Mouse (Mus musculus): ENCODE measurements around the gene Mat2a.

Mat2a gene

DNA sequence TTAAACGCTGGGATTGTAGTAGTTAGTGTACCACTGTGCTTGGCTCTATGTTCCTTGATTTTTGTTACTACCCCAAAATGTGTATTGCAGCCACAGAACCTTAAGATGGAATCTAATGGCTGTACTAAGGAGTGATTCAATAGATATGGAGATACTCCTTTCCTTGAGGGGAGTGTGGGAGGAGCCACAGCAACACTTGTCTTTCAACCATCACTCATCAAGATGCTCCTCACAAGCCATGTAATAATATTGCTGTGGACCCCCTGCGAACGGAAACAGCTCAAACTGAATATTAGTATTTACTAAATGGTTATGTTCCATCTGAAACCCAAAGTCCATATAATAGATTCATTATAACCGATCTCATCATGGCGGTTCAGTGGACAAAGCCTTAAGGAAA is 1.1 kb downstream of the Mat2a start:
- POLR2A ChIA-PET: interaction anchor here (0.5 to 14.2 kb wide), 75 partner anchors 7 to 529 kb away, joined by 3 to 371 read pairs (median 10); partner anchors contain the start of genes Ggcx (in 3 of the 4), Elmod3 (in 1 of the 4), Retsat (in 1 of the 4) and Sh2d6 (in 1 of the 4)
- CTCF ChIA-PET: interaction anchor here in 2 of 4 experiments (1.2 to 3.0 kb wide), 2 partner anchors 76 to 96 kb away, joined by 3 to 13 read pairs; no protein-coding TSS in a partner anchor

DNA sequence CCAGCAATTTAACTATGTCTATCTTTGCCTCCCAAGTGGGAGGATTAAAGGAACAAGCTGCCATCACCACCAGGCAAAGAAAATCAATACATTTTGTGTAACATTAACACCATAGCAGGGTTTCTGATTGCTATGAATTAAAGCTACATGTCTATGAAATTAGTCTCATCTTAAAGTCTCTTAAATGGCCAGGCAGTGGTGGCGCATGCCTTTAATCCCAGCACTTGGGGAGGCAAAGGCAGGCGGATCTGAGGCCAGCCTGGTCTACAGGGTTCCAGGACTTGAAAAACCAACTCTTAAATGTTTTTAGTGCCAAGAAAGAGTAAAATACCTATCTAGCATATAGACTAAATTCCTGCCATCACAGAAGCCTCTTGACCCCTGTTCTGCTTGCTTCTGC is 7.2 kb downstream of the Mat2a start:
- POLR2A ChIA-PET: interaction anchor here (0.6 to 14.5 kb wide), 70 partner anchors 8 to 407 kb away, joined by 3 to 371 read pairs (median 10); partner anchors contain the start of genes Ggcx (in 4 of the 4), Mat2a (in 2 of the 4), Vamp8 (in 2 of the 4) and 0610030E20Rik (in 1 of the 4)

DNA sequence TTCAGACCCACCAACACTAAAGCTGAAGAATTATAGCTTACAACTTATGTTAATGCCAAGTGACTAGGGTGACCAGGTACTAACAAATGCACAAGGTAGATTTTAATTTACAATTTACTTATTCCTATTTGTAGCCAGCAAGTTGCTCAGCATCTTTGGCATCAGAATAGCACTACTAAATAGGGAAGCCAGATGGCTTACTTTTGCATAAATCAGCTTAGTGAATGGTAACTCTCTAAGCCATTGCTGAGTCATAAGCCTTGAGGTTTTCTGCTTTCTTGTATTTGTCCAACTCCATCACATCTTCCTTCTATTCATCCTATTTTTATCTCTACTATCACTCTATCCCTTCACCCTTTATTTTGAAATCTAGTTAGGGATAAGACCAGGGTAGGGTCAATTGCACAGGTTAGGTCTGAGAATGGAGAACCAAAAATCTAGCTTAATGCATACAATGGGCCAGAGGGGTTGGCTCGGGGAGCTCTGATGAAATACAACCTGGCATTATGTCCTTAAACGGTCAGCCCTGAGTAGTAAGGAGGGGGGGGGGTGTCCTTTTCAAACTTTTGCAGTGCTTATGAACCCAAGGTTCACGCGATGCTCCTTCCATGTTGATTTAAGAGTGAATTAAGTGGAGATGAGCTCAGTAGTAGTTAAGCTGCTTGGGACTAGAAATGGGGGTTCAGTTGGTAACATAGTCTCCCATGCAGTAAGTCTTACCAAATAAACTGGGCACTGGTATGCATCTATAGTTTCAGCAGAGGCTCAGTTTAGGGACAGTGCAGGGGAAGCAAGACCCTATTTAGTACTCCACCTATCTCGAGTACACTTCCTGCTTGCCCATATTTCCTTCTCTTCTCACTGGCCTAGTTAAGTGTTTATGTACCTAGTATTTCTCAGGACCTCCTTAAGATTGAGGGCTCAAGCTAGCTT is 8.1 kb downstream of the Mat2a start:
- ChIA-PET CTCF (interaction anchor here (0.5 to 9.9 kb wide), 12 partner anchors 8 to 183 kb away, joined by 3 to 82 read pairs (median 4); partner anchors contain the start of genes Ggcx (in 2 of the 4) and Mat2a (in 2 of the 4)), POLR2A (interaction anchor here (0.5 to 14.5 kb wide), 106 partner anchors 8 to 1083 kb away, joined by 3 to 371 read pairs (median 5); partner anchors contain the start of genes Ggcx (in 4 of the 4), Mat2a (in 4 of the 4), Retsat (in 2 of the 4) and Tmem150a (in 2 of the 4))

More for the DNA sequence above, 7.2 kb downstream of the Mat2a start:
- CTCF ChIA-PET: interaction anchor here (1.1 to 9.9 kb wide), 4 partner anchors 25 to 103 kb away, joined by 3 to 82 read pairs (median 40); no protein-coding TSS in a partner anchor

DNA sequence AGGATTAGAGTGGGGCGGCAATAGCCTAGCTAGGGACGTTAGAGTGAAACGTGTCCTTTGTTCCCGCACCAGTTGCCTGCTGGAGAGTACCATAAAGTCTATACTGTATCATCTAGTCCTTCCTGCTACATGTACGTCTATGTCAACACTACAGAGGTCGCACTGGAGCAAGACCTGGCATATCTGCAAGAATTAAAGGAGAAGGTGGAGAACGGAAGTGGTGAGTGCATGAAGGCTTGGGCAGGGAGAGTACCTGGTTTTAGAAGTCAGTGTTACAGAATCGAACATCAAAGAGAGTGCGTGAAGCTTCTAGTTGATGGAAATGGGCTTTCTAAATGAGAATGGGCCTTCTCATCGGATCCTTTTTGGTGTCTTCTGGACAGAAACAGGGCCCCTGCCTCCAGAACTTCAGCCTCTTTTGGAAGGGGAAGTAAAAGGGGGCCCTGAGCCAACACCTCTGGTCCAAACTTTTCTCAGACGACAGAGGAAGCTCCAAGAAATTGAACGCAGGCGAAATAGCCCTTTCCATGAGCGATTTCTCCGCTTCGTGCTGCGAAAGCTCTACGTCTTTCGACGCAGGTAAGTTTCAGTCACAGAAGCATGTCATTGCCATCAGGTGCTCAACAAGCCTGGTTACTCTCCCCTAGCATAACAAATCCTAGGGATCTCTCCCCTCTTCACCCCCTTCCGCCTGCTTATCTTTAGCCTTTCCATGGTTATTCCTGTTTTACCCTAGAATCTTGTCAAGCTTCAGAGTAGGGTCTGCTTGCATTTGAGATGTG is 10.1 kb downstream of the Mat2a start:
- CTCF ChIA-PET: interaction anchor here in 3 of 4 experiments (1.4 to 9.9 kb wide), 5 partner anchors 15 to 106 kb away, joined by 4 to 82 read pairs (median 10); partner anchors contain the start of gene Ggcx (in 1 of the 3)
- POLR2A ChIA-PET: interaction anchor here (0.6 to 14.5 kb wide), 44 partner anchors 8 to 567 kb away, joined by 3 to 371 read pairs (median 8); partner anchors contain the start of genes Ggcx (in 3 of the 4), Mat2a (in 3 of the 4), Retsat (in 2 of the 4) and 0610030E20Rik (in 1 of the 4)

DNA sequence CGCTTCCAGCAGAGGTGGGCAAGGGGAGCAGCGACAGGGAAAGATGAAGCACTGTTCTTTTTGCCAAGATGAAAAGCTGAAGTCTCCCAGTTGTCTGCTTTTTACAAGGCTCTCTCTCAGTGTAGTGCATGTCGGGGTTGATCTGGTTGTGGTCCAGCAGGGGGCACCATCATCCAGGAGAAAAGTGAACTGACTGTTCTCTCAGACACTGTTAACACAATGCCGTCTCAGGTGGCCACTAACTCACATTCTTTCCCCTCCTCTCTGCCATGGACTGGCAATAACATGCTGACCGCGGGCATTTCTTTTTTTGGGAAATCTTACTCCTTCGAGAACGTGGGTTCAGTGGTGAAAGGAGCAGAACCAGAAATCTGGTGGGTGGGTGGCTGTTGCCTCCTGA is 11.3 kb downstream of the Mat2a start:
- POLR2A ChIA-PET: interaction anchor here in 3 of 4 experiments (1.0 to 14.5 kb wide), 12 partner anchors 9 to 125 kb away, joined by 3 to 371 read pairs (median 25); partner anchors contain the start of genes Ggcx (in 3 of the 3) and Mat2a (in 2 of the 3)
- CTCF ChIA-PET: interaction anchor here (0.5 to 9.9 kb wide), 7 partner anchors 106 to 138 kb away, joined by 3 to 82 read pairs (median 7); no protein-coding TSS in a partner anchor

DNA sequence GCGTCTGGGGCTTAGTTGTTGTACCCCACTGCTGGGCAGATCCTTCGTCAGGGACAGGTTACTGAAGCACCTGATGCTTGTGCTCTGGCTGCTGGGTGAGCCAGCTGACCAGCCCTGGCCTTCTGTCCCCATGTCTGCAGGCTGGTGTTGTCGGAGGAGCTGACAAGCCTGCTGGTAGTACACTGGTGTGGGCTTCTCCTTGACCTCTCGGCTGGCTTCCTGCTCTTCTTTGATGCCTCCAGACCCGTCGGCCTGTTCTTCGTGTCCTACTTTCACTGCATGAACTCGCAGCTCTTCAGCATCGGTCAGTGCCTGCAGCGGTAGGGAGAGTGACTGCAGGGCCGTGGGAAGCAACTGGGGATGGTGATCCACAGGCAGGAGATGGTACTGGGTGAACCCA is 13.7 kb downstream of the Mat2a start:
- POLR2A ChIA-PET: interaction anchor here in 3 of 4 experiments (1.1 to 14.5 kb wide), 14 partner anchors 8 to 173 kb away, joined by 3 to 180 read pairs (median 6); partner anchors contain the start of genes Mat2a (in 3 of the 3), Ggcx (in 2 of the 3), Elmod3 (in 1 of the 3) and Retsat (in 1 of the 3)
- CTCF ChIA-PET: interaction anchor here in 2 of 4 experiments (1.6 to 9.9 kb wide), 4 partner anchors 12 to 109 kb away, joined by 6 to 82 read pairs (median 42); partner anchors contain the start of gene Ggcx (in 1 of the 2)

DNA sequence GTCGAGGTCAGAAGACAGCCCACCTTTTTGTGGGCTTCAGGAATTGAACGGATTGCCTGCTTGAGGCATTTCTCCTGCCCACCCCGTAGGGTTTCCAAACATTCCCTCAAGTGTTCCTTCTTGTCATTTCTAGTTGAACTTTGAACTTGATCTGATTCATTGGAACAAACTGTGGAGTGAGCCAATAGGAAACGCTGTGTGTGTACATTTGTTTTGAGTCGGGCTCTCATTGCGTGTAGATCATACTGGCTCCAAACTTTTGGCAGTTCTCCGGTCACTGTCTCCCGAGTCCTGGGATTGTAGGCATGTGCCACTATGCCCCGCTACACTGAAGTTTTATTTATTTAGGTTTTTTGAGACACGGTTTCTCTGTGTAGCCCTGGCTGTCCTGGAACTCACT is 18.5 kb downstream of the Mat2a start:
- POLR2A ChIA-PET: interaction anchor here in 1 of 4 experiments (2.0 to 3.7 kb wide), 3 partner anchors 10 to 18 kb away, joined by 6 to 38 read pairs (median 19); partner anchors contain the start of gene Mat2a
- CTCF ChIA-PET: no interaction called here

DNA sequence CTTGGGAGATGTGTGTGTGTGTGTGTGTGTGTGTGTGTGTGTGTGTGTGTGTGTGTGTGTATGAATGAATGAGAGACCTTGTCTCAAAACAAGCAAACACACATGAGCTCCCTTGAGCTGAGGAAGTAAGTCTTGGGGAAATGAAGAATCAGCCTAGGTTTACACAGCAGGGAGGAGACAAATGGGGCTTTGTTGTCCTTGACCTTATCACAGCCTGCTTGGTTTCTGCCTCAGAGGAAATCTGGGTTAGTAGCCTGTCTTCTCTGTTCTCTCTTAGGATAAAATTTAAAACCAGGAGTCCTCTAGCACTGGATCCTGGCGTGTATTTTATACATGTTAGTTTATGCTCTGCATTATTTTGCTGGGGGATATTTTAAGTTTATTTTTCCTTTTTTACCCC is 19.6 kb downstream of the Mat2a start:
- ChIA-PET POLR2A (interaction anchor here in 2 of 4 experiments (0.7 to 3.7 kb wide), 6 partner anchors 11 to 129 kb away, joined by 4 to 38 read pairs (median 5); partner anchors contain the start of genes Mat2a (in 1 of the 2) and Vamp8 (in 1 of the 2)), CTCF (interaction anchor here in 2 of 4 experiments (0.6 to 1.1 kb wide), 4 partner anchors 13 to 115 kb away, joined by 3 to 5 read pairs (median 4); no protein-coding TSS in a partner anchor)

DNA sequence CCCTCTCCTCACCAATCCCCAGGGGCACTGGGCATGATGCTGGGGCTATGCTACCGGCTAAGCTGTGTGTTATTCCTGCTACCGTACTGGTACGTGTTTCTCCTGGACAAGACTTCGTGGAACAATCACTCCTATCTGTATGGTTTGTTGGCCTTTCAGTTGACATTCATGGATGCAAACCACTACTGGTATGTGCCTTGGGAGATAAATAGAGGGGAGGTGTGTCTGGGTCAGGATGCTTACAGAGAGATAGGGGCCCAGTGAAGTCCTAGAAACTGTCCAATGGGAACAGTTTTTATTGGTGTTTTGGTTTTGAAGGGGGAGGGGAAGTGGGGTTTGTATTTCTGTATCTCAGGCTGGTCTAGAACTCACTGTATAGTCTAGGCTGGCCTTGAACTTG is 21.1 kb downstream of the Mat2a start:
- ChIA-PET POLR2A (interaction anchor here in 3 of 4 experiments (0.5 to 3.7 kb wide), 8 partner anchors 9 to 191 kb away, joined by 3 to 38 read pairs (median 4); partner anchors contain the start of gene Mat2a (in 1 of the 3)), CTCF (interaction anchor here in 3 of 4 experiments (1.0 to 1.3 kb wide), 4 partner anchors 16 to 117 kb away, joined by 3 to 6 read pairs (median 4); partner anchors contain the start of gene Sh2d6 (in 1 of the 3))

DNA sequence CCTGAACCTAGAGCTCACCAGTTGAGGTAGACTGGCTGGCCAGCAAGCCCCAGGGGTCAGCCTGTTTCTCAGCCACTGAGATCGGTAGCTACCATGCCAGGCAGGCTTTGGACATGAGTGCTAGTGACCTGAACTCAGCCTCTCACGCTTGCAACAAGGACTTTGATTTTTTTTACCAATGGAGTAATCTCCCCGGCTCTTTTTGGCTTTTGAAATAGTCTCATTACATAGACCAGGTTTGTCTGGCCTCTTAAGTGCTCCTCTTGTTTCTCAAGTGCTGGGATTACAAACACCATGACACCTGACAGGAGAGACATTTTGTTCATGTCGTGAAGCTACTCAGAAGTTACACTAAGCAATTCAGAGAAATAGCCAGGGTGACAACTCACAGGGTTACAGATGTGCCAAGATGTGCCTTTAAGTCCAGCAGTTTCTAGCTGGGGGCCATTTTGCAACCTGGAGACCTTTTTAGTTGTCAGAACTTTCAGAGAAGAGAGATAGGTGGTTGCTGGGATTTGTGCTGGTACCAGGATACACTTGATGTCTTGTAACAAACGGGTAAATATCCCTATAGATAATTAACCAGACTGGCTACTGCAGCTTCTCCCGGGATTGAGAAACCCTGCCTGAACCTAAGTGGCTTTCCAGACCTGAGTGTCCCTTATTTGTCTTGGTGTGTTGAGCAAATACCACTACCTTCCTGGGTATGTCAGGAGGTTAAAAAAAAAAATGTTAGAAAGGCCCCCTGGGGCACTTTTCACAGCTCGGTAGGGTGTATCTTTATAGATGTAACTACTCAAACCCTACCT is 23.2 kb downstream of the Mat2a start:
- POLR2A ChIA-PET: interaction anchor here (0.5 to 4.9 kb wide), 11 partner anchors 10 to 476 kb away, joined by 3 to 85 read pairs (median 24); partner anchors contain the start of genes Mat2a (in 3 of the 4) and Vamp8 (in 1 of the 4)
- CTCF ChIA-PET: interaction anchor here in 2 of 4 experiments (0.6 to 2.8 kb wide), 4 partner anchors 116 to 350 kb away, joined by 3 to 22 read pairs (median 4); no protein-coding TSS in a partner anchor

DNA sequence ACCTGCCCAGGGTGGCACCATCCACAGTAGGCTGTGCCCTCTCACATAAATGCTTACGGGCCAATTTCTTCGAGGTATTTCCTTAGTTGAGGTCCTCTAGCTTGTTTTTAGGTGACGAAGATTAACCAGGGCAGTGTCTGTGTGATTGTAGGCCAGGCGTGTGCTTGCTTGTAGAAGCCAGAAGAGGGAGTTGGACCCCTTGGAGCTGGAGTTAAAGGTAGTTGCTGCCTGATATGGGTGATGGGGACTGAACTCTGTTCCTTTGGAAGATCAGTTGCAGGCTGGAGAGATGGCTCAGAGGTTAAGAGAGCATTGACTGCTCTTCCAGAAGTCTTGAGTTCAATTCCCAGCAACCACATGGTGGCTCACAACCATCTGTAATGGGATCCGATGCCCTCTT is 24.2 kb downstream of the Mat2a start:
- CTCF ChIA-PET: interaction anchor here (0.6 to 2.8 kb wide), 13 partner anchors 11 to 349 kb away, joined by 3 to 22 read pairs (median 5); partner anchors contain the start of gene Mat2a (in 1 of the 4)
- POLR2A ChIA-PET: interaction anchor here (0.6 to 4.9 kb wide), 29 partner anchors 10 to 477 kb away, joined by 3 to 85 read pairs (median 9); partner anchors contain the start of genes Mat2a (in 3 of the 4), Elmod3 (in 1 of the 4), Retsat (in 1 of the 4) and Tmem150a (in 1 of the 4)

DNA sequence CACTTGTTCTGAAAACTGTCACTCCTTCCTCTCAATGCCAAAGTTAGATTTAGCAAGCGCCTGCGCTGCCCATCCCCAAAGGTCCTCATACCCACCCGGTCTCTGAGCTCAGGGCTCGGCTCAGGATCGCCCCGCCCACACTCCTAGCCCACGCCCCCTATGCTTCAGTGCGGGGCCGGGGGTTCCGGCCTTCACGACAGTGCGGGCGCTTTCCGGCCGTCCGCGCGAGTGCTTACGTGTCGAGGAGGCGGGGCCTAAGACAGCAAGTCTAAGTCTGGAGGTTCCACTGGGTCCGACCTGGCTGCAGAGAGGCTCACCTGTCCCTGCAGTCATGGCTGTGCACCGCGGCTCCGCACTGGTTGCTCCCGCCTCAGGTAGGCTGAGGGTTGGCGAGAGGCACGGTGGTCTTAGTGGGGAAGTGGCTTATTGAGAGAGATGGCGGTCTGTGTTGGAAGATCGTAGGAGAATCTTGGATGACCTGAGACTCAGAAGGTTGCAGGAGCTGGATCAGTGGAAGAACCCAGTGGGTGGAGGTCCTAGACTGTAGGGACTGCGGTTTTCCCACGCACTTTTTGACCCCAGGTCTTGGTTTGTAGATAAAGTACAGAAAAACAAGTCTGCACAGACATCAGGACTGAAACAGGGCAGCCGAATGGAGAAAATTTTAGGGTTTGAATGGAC is 25.1 kb downstream of the Mat2a start, which contains the start of gene Ggcx:
Ggcx (plus strand) TSS at position 233 of the 681 bp plus-strand sequence.
- CTCF ChIA-PET: interaction anchor here (0.5 to 2.8 kb wide), 47 partner anchors 8 to 1267 kb away, joined by 3 to 22 read pairs (median 4); partner anchors contain the start of genes Mat2a (in 2 of the 4), Vamp8 (in 2 of the 4), Elmod3 (in 1 of the 4) and Retsat (in 1 of the 4)
- POLR2A ChIA-PET: interaction anchor here (0.5 to 4.9 kb wide), 93 partner anchors 8 to 501 kb away, joined by 3 to 85 read pairs (median 4); partner anchors contain the start of genes Mat2a (in 4 of the 4), Tmem150a (in 3 of the 4), Vamp8 (in 2 of the 4) and Atoh8 (in 1 of the 4)

DNA sequence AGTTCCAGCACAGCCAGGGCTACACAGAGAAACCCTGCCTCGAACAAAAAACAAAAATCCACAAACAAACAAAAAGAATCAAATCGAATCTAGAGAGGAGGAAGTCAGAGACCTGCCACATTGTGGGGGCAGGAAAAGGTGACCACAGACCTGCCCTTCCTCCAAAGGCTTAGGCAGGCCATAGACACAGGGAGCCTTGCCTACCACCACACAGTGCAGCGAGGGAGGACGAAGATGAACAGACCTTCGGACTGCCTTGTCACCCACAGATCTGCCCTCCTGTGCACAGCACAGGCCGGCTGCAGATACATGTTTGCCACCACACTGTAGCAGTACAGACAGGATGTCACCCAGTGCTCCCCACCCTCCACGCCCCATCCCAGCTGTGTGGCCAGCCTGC is 28.8 kb downstream of the Mat2a start:
- CTCF ChIA-PET: interaction anchor here (0.6 to 5.6 kb wide), 14 partner anchors 9 to 531 kb away, joined by 3 to 56 read pairs (median 4); partner anchors contain the start of genes Tmem150a (in 2 of the 4) and Vamp8 (in 1 of the 4)
- POLR2A ChIA-PET: interaction anchor here in 3 of 4 experiments (0.6 to 2.3 kb wide), 8 partner anchors 13 to 498 kb away, joined by 3 to 6 read pairs (median 3); partner anchors contain the start of gene Mat2a (in 3 of the 3)

DNA sequence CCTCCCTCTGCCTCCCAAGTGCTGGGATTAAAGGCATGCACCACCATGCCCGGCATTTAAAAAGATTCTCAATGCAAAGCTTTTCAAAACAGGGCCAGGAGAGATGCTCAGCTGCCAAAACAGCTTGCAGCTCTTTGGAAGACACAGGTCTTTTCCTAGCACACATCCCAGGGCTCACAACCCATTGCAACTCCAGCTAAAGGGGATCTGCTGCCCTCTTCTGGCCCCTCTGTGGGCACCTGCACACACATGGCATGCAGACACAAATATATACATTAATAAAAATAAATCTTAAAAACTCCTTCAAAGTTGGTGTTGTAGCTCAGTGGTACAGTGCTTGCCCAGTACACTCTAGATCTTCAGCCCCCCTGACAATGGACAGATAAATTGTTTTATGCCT is 29.4 kb downstream of the Mat2a start:
- CTCF ChIA-PET: interaction anchor here (0.5 to 5.6 kb wide), 23 partner anchors 8 to 883 kb away, joined by 3 to 56 read pairs (median 3); partner anchors contain the start of genes Tmem150a (in 2 of the 4) and Vamp8 (in 1 of the 4)
- POLR2A ChIA-PET: interaction anchor here (0.6 to 2.3 kb wide), 9 partner anchors 12 to 497 kb away, joined by 3 to 6 read pairs (median 3); partner anchors contain the start of gene Mat2a (in 3 of the 4)
